Mouse (Mus musculus): ENCODE measurements around the gene Dtx4.
"Not testable (repeated sequence)": the region's sequence is repeated elsewhere in the genome, so short reads cannot be mapped to it uniquely, and the experiment has no call there.

Dtx4 gene

GRCm38 (mm10) chr19:12501370-12502347, at the start of gene Dtx4:
Gene Dtx4 (minus strand): TSS chr19:12501454.
- peak; percentile 83 to 92 for DNase-seq (ENCODE audit: low spot score in 2 of 2)

- DNase-seq (ENCODE audit: low spot score in 2 of 2): no peak
Measured at GRCm38 (mm10) chr19:12550005-12550942, 49.0 kb upstream of the Dtx4 start.

GRCm38 (mm10) chr19:12549166-12549565, 47.9 kb upstream of the Dtx4 start:
- peak in 1 of 2 experiments; percentile 11 for DNase-seq (ENCODE audit: low spot score in 2 of 2)

- DNase-seq (ENCODE audit: low spot score in 2 of 2): not testable (repeated sequence)
Measured at GRCm38 (mm10) chr19:12545440-12545839, 44.2 kb upstream of the Dtx4 start, which contains the start of gene Fam111a. Gene Fam111a (plus strand): TSS chr19:12545740.

- no peak for DNase-seq (ENCODE audit: low spot score in 2 of 2)
Measured at GRCm38 (mm10) chr19:12541644-12542043, 40.4 kb upstream of the Dtx4 start.

- DNase-seq (ENCODE audit: low spot score in 2 of 2): no peak
Measured at GRCm38 (mm10) chr19:12540727-12541126, 39.5 kb upstream of the Dtx4 start.

GRCm38 (mm10) chr19:12539975-12540374, 38.7 kb upstream of the Dtx4 start:
- no peak for DNase-seq (ENCODE audit: low spot score in 2 of 2)

GRCm38 (mm10) chr19:12537168-12537567, 35.9 kb upstream of the Dtx4 start:
- no peak for DNase-seq (ENCODE audit: low spot score in 2 of 2)

- DNase-seq (ENCODE audit: low spot score in 2 of 2): no peak
Measured at GRCm38 (mm10) chr19:12523377-12523776, 22.1 kb upstream of the Dtx4 start.

- no peak for DNase-seq (ENCODE audit: low spot score in 2 of 2)
Measured at GRCm38 (mm10) chr19:12518541-12518890, 17.3 kb upstream of the Dtx4 start.

GRCm38 (mm10) chr19:12517671-12518540, 16.7 kb upstream of the Dtx4 start:
- peak; percentile 25 to 61 for DNase-seq (ENCODE audit: low spot score in 2 of 2)

- DNase-seq (ENCODE audit: low spot score in 2 of 2): no peak
Measured at GRCm38 (mm10) chr19:12514621-12515020, 13.4 kb upstream of the Dtx4 start.

- DNase-seq (ENCODE audit: low spot score in 2 of 2): no peak
Measured at GRCm38 (mm10) chr19:12502756-12503155, 1.5 kb upstream of the Dtx4 start.

GRCm38 (mm10) chr19:12500881-12501311, 358 bp downstream of the Dtx4 start:
- no peak for DNase-seq (ENCODE audit: low spot score in 2 of 2)

- peak; percentile 63 to 65 for DNase-seq (ENCODE audit: low spot score in 2 of 2)
Measured at GRCm38 (mm10) chr19:12500124-12500523, 1.1 kb downstream of the Dtx4 start.

- DNase-seq (ENCODE audit: low spot score in 2 of 2): no peak
Measured at GRCm38 (mm10) chr19:12499485-12499884, 1.8 kb downstream of the Dtx4 start.

GRCm38 (mm10) chr19:12498941-12499340, 2.3 kb downstream of the Dtx4 start:
- DNase-seq (ENCODE audit: low spot score in 2 of 2): no peak

GRCm38 (mm10) chr19:12498321-12498720, 2.9 kb downstream of the Dtx4 start:
- no peak for DNase-seq (ENCODE audit: low spot score in 2 of 2)

GRCm38 (mm10) chr19:12497909-12498308, 3.3 kb downstream of the Dtx4 start:
- no peak for DNase-seq (ENCODE audit: low spot score in 2 of 2)

- peak in 1 of 2 experiments; percentile 37 for DNase-seq (ENCODE audit: low spot score in 2 of 2)
Measured at GRCm38 (mm10) chr19:12496241-12496640, 5.0 kb downstream of the Dtx4 start.

GRCm38 (mm10) chr19:12494972-12495535, 6.2 kb downstream of the Dtx4 start:
- DNase-seq (ENCODE audit: low spot score in 2 of 2): no peak

All from heart, adult 9 months (tissue).